Mouse (Mus musculus): Measurements from ENCODE around the gene Cacna1c.
A peak's percentile ranks its signal among the peaks of the same experiment; 100 is the strongest.

Cacna1c gene

DNA sequence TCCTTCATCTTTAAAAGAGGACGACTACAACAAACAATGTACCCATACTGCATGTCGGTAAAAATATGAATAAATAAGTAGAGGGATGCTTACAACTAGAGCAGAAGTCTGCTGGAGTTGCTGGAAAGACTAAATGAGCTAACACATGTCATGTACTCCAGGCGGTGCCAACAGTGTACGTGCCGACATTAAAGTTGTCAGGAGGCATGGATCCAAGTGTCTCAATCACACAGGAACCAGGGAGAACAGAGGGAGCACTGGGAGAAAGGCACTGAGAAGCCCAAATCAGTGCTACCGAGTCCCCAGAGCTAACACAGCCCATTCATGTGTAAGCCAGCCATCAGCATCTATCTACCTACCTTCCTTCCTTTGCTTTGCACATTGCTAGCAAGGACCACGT lies 150.7 kb downstream of the Cacna1c start:
- DNase-seq = no peak

DNA sequence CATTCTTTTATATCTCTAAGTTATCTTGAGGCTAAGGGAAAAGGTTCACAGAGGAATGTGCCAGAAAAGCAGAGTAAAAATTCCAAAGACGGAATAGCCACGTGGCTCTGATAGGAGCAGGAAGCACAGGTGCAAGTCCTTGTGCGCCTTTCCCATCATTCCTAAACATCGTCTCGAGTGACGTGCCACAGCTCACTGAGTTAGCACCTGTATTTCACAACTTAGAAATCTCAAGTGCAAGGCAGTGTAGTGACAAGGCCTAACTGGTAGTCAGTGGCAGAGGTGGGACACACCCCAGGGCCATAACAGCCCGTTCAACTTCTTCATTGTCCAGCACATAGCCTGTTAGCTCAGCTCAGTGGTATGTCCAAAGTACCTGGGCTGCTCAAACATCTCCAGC lies 152.1 kb downstream of the Cacna1c start:
- no peak for DNase-seq

DNA sequence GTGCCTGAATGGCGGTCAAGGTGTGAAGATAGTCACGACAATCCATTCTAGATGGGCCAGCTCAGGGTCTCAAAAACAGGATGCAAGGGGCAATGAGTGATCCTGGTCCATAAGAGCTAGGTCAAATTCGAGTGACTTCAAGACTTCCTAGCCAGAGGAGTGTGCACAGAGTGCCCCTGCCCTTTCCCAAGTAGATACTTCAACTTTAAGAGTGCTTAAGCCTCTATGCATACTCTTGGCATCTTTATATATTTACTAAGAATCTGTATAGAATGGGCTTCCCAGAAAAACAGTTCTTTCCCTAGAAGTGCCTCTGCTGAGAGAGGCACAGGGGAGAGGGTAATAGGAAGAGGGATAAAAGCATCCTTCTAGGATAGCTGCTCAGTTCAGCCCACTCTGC lies 153.4 kb downstream of the Cacna1c start:
- no peak for DNase-seq

DNA sequence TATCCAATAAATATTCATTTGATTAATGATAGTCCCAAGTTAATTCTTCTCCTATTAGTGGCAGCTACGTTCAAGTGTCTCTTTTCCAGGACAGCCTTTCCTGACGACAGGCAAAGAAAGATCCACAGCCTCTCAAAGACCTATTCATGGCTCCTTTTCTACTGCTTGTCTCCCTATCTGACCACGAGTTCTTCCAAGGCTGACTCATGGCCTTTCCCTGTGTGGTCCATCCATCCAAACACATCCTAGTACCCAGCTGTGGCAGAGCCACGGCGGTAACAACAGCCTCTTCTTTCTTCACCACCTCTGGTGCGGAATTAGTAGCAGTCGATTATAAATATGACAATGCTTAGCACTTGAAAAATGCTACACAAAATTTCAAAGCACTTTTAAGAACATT lies 155.3 kb downstream of the Cacna1c start:
- no peak for DNase-seq

DNA sequence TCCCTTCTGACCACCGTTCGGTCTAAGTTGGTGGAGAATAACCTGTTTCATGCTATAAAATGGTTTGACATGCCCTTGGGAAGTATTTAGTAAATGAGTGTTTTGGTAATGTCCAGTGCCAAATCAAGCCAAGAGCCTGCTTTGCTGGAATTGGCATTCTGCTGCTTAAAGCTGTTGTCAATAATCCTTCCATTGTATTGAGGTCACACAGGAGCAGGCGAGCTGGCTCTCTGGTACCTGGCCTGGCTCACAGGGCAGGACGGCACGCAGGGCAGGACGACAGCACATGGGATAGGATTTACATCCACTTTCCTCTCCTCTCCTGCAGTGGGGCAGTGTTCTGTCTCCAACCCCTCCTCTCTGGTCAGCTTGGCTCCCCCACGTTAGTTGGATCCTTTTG lies 156.4 kb downstream of the Cacna1c start:
- no peak for DNase-seq

DNA sequence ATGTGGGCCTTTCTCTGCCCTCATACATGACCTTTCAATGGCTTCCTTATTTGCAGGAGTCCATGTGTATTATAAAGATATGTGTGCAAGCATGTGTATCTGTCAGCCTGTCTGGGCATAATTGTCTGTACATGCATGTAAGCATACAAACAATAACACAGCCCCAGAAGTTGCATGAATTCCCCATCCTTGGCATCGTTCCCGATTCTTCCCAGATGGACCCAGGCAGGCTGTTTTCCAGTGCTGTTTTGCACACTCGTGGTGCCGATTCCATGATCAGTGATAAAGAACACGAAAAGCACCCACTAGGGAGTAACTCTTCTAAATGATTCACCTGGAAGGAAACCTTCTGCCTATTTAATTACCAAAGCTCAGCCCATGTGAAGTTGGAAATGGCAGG lies 156.9 kb downstream of the Cacna1c start:
- no peak for DNase-seq

DNA sequence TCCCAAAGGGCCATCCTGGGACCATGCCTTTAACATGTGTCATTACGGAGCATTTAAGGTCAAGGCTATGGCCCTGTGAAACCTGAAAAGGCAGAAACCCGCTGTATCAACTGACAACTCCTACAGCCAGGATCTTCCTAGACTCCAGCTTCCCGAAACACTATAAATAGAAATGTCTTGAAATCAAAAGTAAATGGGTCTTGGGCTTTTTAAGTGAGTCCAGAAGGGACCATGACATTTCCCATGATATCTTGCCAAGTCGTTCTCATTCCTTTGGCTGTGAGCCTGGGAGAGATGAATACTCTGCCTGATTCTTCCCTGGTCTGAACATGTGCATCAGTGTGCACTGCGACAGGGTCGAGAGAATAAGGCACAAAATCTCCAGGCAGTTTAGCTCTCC lies 158.4 kb downstream of the Cacna1c start:
- DNase-seq = peak; percentile 38

DNA sequence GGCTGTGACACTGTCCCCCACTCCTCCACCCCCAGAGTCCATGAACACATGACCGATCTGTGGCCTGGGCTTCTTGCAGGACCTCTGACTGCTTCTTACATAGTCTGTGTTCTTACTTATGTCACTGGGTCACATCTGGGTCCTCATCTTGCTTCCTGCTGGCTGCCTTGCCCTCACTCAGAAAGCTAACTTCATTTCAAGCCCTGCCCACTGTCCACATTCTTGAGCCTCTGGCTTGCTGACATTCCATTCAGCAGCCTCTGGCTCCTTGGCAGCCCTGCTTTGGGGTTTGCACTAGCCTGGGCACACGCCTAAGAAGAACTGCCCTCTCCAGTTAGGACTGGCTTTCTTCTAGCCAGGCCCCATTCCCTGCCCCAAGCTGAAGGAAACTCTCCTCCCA lies 159.2 kb downstream of the Cacna1c start:
- DNase-seq = no peak

DNA sequence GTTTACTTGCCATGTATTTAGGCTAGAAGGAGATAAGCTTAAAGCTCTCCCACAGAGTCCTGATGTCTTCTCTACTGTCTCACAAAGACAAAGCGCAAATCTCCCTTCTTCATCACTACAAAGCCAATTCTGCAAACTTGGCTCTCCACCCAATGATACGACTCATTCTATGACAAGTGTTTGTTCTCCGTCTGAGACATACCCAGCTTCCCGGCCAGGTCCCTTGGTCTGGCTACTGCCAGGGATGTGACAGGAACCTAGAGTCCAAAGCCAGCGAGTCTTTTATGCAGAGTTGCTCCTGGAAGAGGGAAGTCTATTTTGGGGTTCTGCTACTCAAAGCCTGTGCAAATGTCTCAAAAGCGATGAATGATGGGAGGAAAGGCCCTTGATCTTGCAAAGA lies 160.9 kb downstream of the Cacna1c start:
- DNase-seq = no peak

DNA sequence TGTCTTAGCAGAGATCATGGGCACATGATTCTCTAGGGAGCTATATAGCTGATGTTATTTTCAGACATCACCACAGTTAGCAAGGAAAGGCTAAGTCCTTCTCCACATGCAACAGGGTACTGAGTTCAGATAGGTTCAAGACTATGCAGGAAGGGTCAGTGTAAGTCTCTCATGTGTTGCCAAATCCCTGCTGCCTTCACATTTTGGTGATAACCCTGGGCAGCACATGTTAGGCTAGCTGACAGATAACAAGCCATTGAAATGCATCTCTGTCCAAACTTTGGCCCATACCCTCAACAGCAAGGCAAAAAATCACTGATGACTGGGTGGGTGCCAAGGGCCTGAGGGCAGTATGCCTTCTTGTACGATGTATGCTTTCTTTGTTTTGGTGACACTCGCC lies 161.3 kb downstream of the Cacna1c start:
- DNase-seq = no peak

DNA sequence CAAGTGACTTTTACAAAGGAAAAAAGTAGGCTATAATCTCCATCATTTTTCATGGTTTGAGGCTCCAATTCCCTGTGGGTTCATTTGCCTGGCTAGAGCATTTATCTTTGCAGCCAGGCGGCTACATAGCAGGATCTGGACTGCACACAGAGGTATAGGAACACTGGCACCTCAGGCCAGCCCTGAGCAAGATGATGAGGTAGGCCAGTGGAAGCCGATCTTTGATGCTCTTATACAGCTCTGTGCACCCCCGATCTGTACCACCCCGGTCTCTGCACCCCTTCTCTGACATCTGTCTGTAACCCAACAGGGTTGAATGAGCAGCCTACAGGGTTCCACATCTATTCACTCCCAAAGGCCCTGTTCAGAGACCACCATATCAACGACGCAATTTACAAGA lies 168.3 kb downstream of the Cacna1c start:
- DNase-seq = no peak

DNA sequence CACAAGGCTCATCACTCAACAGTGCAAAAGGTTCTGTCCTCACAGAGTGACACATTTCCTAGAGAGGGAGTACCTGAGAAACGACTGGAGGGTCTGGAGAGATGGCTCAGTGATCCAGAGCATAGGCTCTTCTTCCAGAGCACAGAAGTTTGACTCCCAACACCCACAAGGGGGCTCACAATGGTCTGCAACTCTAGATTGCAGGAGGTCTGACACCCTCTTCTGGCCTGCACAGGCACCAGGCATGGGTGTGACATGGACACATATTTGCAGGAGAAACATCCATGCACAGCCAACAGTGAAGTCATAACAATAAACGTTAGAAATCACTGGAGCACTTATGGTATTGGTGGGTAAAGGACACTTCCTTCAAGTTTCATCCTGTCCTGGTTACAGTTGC lies 173.4 kb downstream of the Cacna1c start:
- DNase-seq = no peak

DNA sequence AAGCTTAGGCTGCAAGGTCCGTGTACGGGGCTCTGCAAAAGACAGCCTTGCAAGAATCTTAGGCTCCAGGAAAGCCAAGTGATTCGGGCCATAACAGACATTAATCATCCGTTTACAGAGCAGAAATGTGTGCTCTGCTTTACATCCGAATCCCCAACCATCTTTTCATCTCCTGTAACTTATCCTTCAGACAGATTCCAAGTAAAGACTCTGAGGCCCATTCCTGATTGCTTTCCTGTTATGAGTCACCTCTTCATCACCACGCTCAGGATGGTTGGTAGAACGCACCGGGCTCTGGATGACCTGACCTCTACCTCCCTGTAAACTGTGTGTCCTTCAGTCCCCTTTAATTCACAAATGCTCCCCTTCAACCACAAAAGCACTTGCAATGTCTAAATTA lies 175.0 kb downstream of the Cacna1c start:
- DNase-seq = no peak

DNA sequence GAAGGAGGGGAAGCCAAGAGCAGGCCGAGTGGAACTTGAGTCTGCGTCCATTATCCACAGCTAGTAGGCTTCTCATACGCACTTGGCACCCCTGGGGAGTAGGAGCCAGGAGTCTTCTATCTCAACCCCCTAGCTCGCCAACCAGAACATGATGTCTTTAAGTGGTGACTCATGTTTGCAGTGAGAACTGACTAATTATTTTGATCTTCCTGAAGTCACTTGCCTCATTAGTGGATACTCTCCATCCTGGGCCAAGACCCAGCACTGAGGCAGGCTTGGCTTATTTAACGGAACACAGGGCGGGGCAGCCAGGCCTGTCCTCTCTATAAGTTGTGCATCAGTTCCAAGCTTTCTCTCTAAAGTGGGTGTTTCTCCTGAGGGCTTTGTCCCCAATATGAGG lies 177.3 kb downstream of the Cacna1c start:
- DNase-seq = no peak

DNA sequence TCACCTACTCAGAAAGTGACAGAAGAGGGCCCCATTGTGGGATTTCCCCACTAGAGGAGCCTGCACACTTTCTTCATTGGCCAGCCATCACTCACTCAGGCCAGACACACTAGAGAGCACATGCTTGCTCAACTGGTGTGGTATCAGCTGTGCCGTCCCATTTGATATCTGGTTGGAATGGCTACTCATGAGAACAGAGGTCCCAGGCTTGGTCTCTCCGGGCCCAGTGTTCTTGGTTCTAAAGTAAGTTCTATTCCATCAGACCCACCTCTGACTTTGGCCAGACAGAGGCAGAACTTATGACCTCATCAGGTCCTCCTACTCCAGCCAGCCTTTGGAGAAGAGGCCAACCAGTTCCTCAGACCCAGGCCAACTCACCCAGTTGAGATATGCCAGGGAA lies 178.0 kb downstream of the Cacna1c start:
- DNase-seq = no peak

DNA sequence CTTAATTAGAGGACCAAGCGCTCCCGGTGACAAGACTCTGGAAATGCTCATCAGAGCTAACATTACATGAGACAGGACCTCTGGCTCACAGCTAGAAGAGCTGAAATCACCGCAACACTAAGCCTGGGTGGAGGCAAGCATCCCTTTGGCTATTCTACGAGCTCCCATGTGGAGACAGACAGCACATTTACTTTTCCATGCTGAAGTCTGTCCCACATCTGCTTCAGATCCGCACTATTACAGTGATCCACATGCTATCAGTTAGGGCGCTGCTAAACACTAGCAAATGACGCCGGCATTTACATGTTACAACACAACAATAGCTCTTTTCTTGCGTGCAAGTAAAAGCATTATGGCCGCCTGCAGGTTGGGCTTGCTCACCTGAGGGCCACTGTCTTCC lies 178.7 kb downstream of the Cacna1c start:
- no peak for DNase-seq

DNA sequence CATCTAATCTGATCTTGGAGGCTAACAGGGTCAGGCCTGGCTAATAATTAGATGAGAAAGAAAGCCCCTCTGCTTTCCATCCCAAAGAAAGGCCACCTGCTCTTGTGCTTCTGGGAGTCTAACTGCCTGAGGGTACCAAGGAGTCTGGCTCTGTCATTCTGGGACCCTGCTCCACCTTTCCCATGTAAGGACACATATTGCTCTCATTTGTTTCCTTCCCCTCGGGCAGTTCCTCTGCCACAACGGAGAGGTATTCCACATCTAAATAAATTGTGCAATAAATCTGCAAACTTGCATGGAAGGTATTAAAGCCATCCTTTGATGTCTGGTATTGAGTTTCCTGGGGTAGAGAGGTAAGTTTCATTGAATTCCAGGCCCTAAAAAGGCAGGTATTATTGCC lies 180.9 kb downstream of the Cacna1c start:
- no peak for DNase-seq

DNA sequence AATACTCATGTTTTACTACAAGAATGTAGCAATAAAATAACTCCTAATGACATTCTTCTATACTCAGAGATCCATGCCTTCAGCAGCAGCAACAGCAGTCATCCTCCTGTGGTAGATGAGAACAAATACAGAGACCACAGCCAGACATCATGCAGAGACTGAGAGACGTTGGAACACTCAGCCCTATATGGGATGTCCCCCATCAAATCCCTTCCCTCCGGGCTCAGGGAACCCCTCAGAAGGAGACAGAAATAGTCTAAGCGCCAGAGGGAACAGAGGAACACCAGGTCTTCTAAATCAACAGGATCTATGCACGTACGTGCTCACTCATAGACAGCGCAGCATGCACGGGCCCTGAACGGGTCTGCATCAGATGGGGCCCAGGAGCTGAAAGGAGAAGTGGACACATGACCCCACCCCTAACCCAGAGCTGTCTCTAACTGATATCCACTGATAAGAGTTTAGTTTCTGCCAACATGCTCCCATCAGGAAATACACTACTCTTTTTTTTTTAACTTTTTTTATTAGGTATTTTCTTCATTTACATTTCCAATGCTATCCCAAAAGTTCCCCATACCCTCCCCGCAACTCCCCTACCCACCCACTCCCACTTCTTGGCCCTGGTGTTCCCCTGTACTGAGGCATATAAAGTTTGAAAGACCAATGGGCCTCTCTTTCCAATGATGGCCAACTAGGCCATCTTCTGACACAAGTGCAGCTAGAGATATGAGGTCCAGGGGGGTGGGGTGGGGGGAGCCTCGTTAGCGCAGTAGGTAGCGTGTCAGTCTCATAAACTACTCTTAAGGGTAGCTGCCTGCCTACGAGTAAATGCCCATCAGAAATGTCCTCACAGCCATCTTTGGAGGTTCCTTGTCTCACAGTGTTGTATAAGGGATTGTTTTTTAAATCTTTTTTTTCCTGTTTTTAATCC lies 182.8 kb downstream of the Cacna1c start:
- DNase-seq = no peak

DNA sequence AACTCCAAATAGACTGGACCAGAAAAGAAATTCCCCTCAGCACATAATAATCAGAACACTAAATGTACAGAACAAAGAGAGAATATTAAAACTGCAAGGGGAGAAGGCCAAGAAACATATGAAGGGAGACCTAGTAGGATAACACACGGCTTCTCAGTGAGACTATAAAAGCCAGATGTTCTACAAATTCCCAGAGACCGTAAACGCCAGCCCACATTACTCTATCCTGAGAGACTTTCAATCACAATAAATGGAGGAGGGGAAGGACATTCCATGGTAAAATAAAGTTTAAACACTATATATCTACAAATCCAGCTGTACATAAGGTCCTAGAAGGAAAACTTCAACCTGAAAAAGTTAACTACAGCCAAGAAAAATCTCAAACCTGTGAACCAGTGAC lies 185.3 kb downstream of the Cacna1c start:
- DNase-seq = no peak

DNA sequence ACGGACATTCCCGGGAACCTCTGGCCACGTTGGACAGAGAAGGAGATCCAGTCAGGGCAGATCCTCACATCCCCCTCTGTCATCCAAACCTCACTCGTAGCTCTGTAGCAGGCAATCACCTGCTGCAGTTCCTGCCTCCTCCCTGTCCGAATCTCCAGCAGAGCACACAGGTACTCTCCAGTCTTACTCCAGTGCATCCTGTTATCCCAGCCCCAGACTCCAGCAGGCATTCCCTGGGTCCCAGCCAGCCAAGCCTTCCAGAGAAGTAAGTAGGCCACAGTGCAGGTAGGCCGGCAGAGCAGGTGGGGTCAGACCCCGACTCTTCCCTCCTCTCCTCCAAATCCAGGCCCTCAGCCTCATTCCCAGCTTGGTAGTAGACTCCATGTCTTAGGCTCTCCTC lies 186.7 kb downstream of the Cacna1c start:
- peak; percentile 45 for DNase-seq

DNA sequence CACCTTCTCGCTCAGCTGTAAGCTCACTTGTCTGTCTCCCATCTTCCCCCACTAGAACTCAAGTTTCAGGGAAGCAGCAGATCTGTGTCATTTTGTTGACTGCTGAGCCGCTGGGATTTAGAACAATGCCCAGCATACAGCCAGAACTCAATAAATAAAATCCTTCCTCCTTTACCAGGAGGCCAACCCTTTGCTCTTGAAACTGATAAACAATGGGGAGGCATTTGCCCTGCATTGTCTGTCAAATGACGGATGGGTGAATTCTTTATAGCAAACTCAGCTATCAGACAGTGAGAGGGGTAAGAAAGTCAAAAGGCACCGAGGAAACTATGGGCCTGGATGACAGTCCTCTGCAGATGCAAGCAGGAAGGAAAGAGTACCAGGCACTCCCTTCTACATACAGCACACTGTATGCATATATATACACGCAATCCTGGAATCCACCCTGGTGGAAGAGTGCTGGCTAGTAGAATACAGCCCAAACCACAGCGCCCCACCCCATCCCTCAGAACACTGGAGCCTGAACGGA lies 187.5 kb downstream of the Cacna1c start:
- DNase-seq = no peak

DNA sequence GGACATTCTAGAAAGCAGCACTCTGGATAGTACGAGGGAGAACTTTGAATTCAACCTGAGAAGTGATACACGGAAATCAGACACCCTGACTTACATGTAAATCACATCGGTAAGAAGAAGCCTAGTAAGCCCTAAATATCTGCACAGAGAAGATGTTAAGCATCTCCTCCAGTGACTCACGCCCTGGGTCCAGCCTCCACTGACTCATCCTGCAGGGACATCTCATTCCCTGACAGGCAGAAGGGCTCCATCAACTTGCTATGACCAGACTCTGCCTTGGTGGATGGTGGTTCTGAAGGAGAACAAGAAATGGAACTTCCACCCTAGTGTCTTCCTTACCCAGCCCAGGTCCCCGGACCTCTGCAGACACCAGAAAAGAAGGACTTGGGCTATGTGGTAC lies 191.6 kb downstream of the Cacna1c start:
- no peak for DNase-seq

DNA sequence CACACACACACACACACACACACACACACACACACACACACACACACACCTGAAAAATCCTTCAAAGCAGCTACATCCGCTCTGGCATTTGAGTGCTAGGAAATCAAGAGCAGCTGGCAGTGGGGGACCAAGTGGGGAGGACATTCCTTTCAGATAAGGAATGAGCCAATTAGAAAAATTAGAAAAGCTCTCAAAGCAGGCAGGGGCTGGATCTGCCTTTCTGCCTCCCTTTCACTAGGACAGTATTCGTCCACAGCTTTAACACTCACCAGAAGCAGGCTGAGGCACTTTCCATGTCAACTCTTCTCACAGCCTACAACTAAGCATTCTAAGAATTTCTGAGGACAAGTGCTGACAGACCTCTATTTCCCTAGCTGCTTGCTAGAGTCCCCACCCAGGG lies 194.8 kb downstream of the Cacna1c start:
- DNase-seq = no peak

DNA sequence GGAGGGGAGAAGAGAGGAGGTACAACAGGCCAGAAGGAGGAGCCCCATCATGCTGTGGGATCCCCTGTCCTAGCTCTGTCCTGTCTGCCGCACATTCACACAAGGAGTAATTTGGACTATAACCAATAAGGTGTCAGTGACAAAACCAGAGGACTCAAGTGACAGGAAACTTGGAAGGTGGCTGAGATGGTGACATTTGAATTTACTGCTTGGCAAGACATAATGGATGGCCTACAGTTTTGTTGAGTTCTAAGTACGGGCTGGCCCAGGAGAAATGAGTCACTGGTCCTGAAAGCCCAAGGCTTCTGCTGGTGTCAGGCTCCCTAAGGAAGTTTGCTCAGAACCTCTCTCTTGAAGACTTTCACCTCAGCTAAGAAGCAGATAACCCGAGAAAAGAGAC lies 196.0 kb downstream of the Cacna1c start:
- no peak for DNase-seq

DNA sequence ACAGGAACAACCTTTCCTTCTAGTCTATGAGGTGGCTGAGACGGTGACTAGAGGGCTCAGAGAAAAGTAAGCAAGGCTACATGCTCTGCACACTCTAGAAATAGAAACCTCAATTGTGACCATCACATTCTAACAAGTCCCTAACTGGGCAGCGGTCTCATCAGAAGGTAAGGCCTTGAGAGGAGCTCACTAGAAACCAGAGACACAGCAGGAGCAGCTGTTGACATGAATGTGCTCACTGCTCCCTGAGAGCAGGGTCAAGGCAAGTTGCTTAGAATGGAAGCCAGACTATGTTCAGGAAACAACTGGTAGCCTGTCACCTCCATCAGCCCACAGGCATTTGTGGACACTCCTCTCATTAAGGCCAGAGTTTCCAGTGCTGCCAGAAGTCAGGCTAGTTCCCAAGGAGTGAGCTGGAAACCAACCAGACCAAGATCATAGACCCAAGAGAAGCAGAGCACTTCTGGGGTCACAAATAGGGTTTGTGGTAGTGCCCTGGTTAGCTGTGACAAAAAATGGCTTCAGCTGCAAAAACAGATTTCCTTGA lies 196.8 kb downstream of the Cacna1c start:
- no peak for DNase-seq

Data from cerebellum, adult 11 months (tissue).